Mouse (Mus musculus): Measurements from ENCODE around the gene Alox5.

Alox5 gene

DNA sequence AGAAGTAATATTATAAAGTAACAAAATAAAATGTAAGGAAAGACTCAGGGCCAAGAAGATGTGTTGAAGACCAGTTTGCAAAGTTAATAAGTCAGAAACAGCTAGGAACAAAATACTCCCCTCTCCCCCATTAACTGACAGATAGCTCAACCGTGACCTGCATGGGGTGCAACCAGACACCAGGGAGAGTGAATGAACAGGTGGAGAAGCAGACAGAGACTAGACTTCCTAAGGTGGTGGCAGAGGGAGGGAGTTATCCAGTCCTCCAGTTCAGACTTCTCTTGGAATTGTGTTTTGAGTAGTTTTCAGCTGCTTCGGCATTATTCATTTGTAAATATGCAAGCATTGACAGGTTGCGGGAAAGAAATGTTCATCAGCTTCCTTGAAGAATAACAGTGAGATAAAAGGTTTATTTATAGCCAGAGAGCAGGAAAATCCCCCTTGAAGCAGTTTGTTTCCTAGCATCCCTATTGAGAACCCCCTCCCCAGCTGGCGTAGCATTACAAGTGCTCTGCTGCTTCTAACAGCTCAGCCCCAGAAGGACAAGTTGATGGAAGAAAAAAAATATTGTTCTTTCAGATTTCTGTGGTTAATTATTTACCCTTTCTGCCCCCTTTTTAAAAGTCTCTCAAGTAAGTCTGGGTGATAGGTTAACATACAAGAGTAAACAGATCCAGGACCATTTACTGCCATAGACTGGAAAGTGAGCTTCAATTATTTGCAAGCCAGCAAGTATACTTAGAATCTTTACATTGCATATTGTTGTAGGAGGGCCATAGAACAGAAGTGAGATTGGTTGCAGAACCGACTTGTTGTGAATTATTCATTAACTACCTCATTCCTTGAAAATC lies 75.6 kb downstream of the Alox5 start:
- no peak for DNase-seq (ENCODE audit: low spot score)

DNA sequence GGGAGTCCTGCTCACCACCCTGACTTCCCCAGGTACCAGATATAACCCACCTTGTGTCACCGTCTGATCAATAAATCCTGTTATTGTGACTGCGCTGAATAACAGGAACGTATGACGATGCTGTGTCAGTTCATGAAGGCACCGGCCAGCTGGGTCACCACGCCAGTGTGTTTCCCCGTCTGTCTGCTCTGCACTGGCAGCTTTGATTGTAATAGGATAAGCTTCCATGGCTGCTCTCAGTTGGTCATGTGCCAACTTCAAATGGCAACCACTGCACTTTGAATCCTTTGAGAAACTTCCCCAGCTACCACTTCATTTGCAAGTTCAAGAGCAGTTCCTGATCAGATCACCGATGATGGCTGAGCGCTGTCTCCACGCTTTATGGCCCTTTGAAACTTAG lies 77.4 kb downstream of the Alox5 start:
- DNase-seq (ENCODE audit: low spot score), result no peak

DNA sequence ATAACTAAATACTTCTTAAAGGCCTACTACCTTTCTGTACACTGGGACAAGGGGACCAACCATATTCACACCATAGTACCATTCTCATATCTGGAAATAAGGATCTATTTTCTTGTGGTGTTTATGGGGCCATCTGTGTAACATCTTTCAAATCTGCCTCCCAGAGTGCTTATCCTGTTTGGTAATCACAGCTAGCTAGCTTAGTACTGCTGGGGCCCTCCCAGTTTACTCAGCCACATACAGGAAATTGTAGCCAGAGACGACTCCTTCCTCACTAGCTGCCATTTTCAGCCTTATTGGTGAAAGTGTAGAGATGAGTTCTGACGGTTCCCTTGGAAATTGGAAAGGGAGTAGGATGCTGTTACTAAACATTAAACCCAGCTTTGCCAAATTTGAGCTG lies 79.4 kb downstream of the Alox5 start:
- DNase-seq (ENCODE audit: low spot score), result no peak

DNA sequence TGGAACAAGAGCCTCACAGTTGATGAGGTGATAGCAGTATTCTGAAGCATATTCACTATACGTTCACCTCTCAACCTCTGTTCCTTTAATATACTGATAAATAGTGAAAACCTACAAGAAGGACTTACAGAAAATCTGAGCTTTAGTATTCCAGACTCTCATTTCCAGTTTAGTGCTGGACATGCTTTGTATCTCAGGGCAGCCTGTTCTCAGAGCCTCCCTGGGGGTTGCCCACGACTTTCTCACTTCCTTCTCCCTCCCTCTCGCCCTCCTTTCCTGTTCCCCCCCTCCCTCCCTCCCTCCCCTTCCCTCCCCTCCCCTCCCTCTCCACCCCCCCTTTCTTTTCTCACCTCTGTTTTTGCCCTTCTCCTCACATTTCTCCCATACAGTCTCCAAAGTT lies 80.8 kb downstream of the Alox5 start:
- DNase-seq (ENCODE audit: low spot score), result no peak

DNA sequence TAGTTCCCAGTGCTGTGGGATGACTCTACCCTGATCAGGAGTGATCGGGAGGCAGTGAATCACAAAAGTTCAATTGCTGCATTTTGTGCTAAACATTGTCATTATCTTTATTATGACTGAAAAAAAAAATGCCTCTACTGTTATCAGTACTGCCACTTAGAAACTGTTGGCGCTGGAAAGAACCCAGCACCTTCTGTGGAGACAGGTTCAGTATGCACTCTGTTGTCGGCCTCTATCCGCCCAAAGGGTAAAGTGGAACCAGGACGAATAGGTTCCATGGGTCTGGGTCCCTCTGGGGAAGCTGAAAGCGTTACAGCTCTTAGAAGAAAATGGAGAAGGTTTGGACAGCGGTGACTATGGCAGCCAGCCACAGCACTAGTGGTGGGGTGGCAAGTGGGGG lies 82.1 kb downstream of the Alox5 start:
- DNase-seq (ENCODE audit: low spot score), result no peak

DNA sequence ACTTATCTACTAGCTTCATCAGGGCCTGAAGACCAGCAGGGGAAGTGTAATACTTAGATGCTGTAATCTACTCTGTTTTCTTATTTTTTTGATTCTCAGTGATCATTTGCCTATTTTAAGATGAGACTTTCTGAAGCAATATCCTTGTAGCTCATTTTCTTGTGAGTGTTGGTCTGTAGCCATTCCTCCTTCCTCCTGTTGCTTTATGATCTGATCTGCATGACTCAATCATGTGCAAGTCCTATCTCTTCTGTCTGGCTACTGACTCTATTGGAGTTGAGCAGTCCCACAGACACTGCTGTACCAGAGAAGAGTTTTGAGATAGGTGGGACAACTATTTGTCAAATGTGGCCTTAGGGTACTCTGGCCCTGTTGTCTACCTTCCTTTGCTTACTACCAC lies 86.4 kb downstream of the Alox5 start:
- no peak for DNase-seq (ENCODE audit: low spot score)

DNA sequence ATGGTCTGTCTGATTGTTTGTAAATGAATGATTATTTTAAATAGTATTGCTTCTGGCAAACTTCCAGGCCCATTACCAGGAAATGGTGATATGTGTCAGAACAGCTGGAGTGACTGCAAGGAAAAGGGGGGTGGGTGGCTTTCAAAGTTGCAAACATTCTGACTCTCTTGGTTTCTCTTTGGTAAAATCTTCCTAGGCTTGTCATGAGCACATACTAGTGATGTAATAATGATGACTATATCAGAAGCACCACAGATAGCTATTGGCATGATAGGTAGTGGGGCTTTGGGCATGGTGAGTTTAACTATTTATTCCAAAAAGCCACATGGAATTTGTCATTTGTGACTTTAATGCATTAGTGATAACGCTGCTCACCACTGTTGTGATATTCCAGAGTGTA lies 86.8 kb downstream of the Alox5 start:
- DNase-seq (ENCODE audit: low spot score), result no peak

DNA sequence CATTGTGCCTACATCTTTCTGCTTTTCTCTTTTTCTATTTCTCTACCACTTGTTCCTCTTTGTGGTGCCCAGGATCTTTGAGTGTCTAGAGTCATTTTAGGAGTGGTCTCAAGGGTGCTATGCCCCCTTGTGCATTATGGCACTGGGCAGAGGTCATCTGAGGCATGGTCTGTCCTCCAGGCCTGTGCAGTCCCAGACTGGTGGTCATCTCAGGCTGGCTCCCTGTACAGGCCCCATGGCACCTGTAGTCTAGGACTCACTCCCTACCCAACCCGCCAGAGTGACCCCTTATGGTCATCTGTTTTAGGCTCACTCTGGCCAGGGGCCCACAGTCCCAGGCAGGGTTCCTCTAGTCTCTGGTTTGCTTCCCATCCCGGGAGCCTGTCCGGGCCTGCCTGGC lies 89.5 kb downstream of the Alox5 start:
- DNase-seq (ENCODE audit: low spot score), result no peak

DNA sequence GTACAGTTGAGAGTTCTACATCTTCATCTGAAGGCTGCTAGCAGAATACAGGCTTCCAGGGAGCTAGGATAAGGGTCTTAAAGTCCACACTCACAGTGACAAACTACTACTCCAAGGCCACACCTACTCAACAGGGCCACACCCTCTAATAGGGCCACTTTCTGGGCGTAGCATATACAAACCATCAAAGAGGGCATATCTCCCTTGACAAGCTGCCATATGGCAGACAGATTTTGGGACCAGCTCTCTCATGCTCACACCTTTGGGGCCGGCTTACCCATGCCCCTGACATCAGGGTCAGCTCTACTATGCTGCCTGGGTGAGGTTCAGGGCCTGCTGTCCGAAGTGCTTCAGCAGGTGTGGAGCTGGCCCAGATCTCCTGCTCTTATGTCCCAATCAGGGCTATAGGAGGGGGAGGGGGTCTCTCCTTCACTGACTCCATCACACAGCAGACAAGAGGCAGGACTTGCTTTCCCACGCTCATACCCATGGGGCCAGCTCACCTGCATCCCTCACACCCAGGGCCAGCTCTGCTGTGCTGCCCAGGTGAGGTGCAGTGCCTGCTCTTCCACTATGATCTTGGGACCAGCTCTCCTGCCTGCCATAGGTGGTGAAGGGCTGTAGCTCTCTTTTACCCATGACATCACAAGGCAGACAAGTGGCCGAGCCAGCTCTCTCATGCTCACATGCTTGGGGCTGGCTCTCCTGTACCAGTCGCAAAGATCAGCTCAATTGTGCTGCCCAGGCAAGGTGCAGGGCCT lies 90.6 kb downstream of the Alox5 start:
- peak; percentile 80 for DNase-seq (ENCODE audit: low spot score)

DNA sequence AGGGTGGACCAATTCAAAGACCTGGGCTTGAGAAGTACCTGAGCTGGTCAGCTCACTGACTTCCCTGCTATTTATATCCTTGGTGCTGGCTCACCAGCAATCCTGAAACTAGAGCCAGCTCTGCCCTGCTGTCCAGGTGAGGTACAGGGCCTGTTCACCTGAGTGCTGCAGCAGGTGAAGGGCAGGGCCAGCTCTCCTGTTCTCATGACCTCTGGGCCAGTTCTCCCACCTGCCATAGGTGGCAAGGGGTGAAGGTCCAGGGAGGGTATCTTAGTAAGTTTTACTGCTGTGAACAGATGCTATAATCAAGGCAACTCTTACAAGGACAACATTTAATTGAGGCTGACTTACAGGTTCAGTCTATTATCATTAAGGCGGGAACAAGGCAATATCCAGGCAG lies 91.2 kb downstream of the Alox5 start:
- DNase-seq (ENCODE audit: low spot score), result no peak

DNA sequence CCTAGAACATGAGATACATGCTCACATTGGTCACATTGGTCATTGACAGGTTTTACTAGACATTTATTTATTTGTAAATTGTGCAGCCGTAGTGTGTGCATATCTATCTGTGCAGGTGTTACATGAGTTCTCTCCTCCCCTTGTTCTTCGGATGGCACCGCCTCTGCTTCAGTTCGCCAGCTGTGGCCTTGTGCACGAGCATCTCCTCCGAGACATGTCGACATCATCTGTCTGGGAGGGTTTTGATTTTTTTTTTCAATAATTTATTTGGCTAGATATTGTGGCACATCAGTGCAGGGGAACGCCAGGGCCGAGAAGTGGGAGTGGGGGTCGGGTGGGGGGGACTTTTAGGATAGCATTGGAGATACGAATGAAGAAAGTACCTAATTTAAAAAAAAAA lies 93.0 kb downstream of the Alox5 start:
- no peak for DNase-seq (ENCODE audit: low spot score)

DNA sequence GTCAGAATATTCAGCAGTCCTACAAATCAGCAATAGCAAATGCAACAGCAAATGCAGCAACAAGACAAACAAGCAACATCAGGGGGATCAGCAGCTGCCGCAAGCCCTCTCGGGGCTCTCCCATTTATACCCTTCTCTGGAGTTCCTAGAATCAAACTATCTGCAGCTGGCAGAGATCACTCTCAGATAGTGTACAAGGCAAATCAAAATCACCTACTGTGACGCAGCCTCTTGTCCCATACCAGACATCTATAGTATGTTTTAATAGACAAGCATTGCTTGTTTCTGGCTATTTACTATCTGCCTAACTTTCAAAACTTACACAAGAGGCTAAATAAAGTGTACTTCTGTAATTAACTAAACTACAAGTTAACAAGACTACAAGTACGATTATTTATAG lies 99.0 kb downstream of the Alox5 start:
- DNase-seq (ENCODE audit: low spot score), result no peak

DNA sequence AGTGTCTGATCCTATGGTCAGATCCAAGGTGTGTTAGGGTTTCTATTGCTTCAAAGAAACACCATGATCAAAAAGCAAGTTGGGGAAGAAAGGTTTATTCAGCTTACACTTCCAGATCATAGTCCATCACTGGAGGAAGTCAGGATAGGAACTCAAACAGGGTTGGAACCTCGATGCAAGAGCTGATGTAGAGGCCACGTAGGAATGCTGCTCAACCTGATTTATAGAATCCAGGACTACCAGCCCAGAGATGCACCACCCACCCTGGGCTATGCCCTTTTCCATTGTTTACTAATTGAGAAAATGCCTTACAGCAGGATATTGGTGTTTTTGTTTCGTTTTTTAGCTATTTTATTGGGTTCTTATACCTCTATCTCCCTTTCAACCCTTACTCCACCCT lies 99.5 kb downstream of the Alox5 start:
- no peak for DNase-seq (ENCODE audit: low spot score)
